Mouse (Mus musculus) brain, embryonic 14.5 days (tissue): ENCODE results near the gene Gm11213.

Experiments
- CTCF ChIP-seq: fragments of 200-500 bp; IDR thresholded peaks from 2 replicates; pipeline ENCODE4 v1.5.1; 2012; ENCODE audit warnings: inconsistent platforms, mild to moderate bottlenecking, moderate library complexity, borderline replicate concordance; ENCODE audit not compliant: insufficient read depth, insufficient read length; ENCODE audit errors: extremely low read depth
- POLR2A ChIP-seq: fragments of 200-500 bp; IDR thresholded peaks from 2 replicates; pipeline ENCODE4 v1.6.1; 2012; ENCODE audit warnings: mild to moderate bottlenecking, inconsistent platforms, borderline replicate concordance; ENCODE audit not compliant: poor library complexity, insufficient read depth, insufficient read length, severe bottlenecking; ENCODE audit errors: extremely low read depth

DNA sequence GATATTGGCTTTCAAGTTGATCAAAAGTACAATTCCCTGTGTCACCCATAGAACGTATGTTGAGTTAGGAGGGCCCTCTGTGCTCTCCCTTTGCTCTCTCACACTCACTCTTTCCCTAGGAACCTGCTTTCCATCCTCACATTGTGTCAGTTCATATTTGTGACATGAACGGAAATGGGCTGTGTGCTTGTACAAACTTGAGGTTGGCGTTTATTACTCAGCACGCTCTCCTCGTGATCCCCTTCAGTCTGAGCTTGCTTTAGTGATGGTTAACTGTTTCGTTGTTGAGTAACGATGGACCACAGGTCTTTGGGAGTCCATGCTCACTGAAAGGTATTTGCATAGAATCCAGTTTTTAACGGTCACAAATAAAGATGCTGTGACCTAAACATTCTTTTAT is 22.1 kb upstream of the Gm11213 start:
- TF ChIP-seq CTCF: no peak
- no peak for TF ChIP-seq POLR2A
